Mouse (Mus musculus): ENCODE measurements around the gene Slc17a9.

DNA sequence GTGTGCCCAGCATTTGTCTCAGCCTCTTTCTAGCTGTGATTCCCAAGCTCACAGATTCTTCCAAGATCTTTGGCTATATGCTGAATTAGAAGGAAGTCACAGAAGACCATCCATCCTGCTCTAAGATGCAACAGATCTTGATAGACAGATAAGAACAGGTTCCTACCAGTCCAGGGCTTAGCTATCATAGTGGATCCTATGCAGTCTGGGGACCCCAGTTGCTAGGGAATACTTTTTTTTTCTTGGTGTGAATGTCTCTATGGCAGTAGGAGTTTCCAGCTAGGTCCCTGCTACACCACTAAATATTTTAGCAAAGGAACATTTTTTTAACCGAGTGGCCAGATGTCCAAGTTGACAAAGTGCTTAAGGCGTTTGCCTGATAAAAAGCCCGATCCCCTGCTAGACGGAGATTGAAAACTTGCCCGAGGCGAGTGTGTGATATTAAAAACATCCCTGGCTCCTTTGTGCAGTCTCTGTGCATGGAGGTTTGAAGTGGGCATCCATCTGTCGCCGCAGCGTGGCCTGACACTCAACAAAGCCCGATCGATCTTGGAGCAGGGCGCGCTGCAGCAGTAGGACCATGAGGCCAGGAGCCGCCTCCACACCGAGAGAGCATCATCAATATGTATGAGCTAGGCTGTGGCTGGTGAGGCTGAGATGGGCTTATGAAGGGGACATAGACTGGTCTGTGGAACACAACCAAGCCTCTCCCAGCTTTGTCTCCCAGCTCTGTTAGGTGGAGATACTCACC lies 33.6 kb downstream of the Slc17a9 start:
- no peak for TF ChIP-seq GATA1 (IDR thresholded peaks at IDR 0.05; ENCODE audit: borderline replicate concordance, low read length)
- no peak for TF ChIP-seq FLI1 (IDR thresholded peaks at IDR 0.05; ENCODE audit: low read length)

Data from megakaryocyte, embryonic 14.5 days (primary cell).